Mouse (Mus musculus) heart, postnatal 0 days (tissue): Measurements from ENCODE around the gene Mrtfa.

Experiments used
- CTCF ChIP-seq: IDR thresholded peaks from 2 replicates; pipeline ENCODE4 v1.5.1; 2016; ENCODE audit warnings: antibody characterized with exemption, control low read depth, low read depth
- EP300 ChIP-seq: IDR thresholded peaks from 2 replicates; pipeline ENCODE4 v1.6.1; 2016; ENCODE audit warnings: antibody characterized with exemption, low read depth

- no peak for TF ChIP-seq CTCF
- TF ChIP-seq EP300: no peak
Observed at GRCm38 (mm10) chr15:81231325-81231724, 40.8 kb upstream of the Mrtfa start.
